Comparison of ENCODE assay signal across 9 mouse cellular contexts in genomic region chr5:125497821-125498600, GRCm38 (mm10). TPM values are rescaled to one million over a fixed set of nuclear protein-coding genes. Genes with fewer than 3 reads are reported as not detected.
A peak's percentile ranks its signal among the peaks of the same experiment; 100 is the strongest.
DNase-seq lines count a peak whose midpoint lies in the region; ATAC-seq and TF ChIP-seq lines count a peak whose summit lies in the region.
"Had no signal": no experiment of that assay in that cellular context is flagged by ENCODE, and none has a peak within 500 bp of the region (broad histone marks: within the 10 kb centered on the region; RNA-seq: fewer than 3 reads in every experiment).

No protein-coding gene starts in this region.

- no peaks in the 10 kb centered on the region for H3K9me3 ChIP-seq in E14TG2a.4 (ENCODE audit: low read length)
- H3K9me3 ChIP-seq in liver, postnatal 0 days (ENCODE audit: low read length) = no peaks in the 10 kb centered on the region

- peaks cover 45% of the 10 kb centered on the region for H3K4me1 ChIP-seq in E14TG2a.4 (replicated peaks; ENCODE audit: low read depth, low read length)
- H3K4me1 ChIP-seq in liver, postnatal 0 days (ENCODE audit: insufficient read depth) = no peaks in the 10 kb centered on the region

- no peaks in the 10 kb centered on the region for H3K27me3 ChIP-seq in E14TG2a.4 (ENCODE audit: insufficient read depth, low read length)
- H3K27me3 ChIP-seq in liver, postnatal 0 days (ENCODE audit: insufficient read depth, low read length) = no peaks in the 10 kb centered on the region

- DNase-seq in adrenal gland, adult 2 months = peak; percentile 73
- peak; percentile 77 for DNase-seq in embryo, embryonic 10.5 days (ENCODE audit: low spot score)
- DNase-seq in gastrocnemius, postnatal 25 days = peak; percentile 54
- peak; percentile 75 for DNase-seq in kidney, postnatal 10 days
- DNase-seq in liver, postnatal 0 days = peak; percentile 69
- DNase-seq in T-cell, adult 2 months (ENCODE audit: low spot score) = no peak

- no peak overlapping the region for H3K4me2 ChIP-seq in liver, postnatal 0 days (ENCODE audit: low read depth, low read length)

- 67% methylated on average over 12 of the region's 12 CpGs for WGBS in liver, postnatal 0 days (ENCODE audit: insufficient replicate concordance)

- no peak overlapping the region for H3K9ac ChIP-seq in liver, postnatal 0 days (replicated peaks)

- TF ChIP-seq CTCF in E14TG2a.4 (conservative IDR thresholded peaks at IDR 0.05; ENCODE audit: low read length) = peak; percentile 66
- peak; percentile 75 for TF ChIP-seq CTCF in liver, postnatal 0 days (IDR thresholded peaks at IDR 0.05; ENCODE audit: low read depth)

- no peak for ATAC-seq in liver, postnatal 0 days
- ATAC-seq in neutrophil, adult 5-6 weeks (ENCODE audit: extremely low read depth, insufficient number of reproducible peaks, low FRiP score, poor library complexity, severe bottlenecking) = peak; percentile 51

- H3K4me3 ChIP-seq in E14TG2a.4 (replicated peaks; ENCODE audit: low read length) = no peak overlapping the region
- no peak overlapping the region for H3K4me3 ChIP-seq in liver, postnatal 0 days (ENCODE audit: low read depth, low read length)

- no peak overlapping the region for H3K27ac ChIP-seq in liver, postnatal 0 days (ENCODE audit: low read depth)

- peaks cover 20% of the 10 kb centered on the region for H3K36me3 ChIP-seq in E14TG2a.4 (ENCODE audit: insufficient read depth, low read length)
- peaks cover 18% of the 10 kb centered on the region; the same call in 1 of the 2 replicates for H3K36me3 ChIP-seq in liver, postnatal 0 days (replicated peaks; ENCODE audit: insufficient read depth, low read length)

- no peak for TF ChIP-seq EP300 in liver, postnatal 0 days (IDR thresholded peaks at IDR 0.05; ENCODE audit: low read depth)

RNA-seq across cellular contexts. Expression of gene Aacs, which starts 22.4 kb away (rescaled TPM):
- 100 to 1,000 TPM in 1 of 2 experiments, 10 to 100 TPM in 1; 89.4 to 106 TPM for total RNA-seq in adrenal gland, adult 2 months (2021)
- polyA plus RNA-seq in adrenal gland, adult 2 months (2012; rRNA removed) = 199 and 221 TPM in 2 replicates
- total RNA-seq in gastrocnemius, postnatal 25 days (2021) = 1 to 10 TPM; 3.3 to 4.8 TPM
- 3.8 and 4.6 TPM in 2 replicates for polyA plus RNA-seq in liver, postnatal 0 days (2015; fragmentation: Nextera tagmentation; extraction: Ambion mirVana)
- total RNA-seq in neutrophil, adult 5-6 weeks (2017) = 31.8 and 56.4 TPM in 2 replicates

RNA-seq across cellular contexts. Expression of gene Tmem132b, which starts 33.6 kb away (rescaled TPM):
- 1 to 10 TPM; 1.5 to 1.7 TPM for total RNA-seq in adrenal gland, adult 2 months (2021)
- polyA plus RNA-seq in adrenal gland, adult 2 months (2012; rRNA removed) = 0.26 and 1.8 TPM in 2 replicates
- total RNA-seq in gastrocnemius, postnatal 25 days (2021) = under 1 TPM; 0.03 to 0.24 TPM
- polyA plus RNA-seq in liver, postnatal 0 days (2015; fragmentation: Nextera tagmentation; extraction: Ambion mirVana) = not detected in 2 replicates
- 0.93 and 1.5 TPM in 2 replicates for total RNA-seq in neutrophil, adult 5-6 weeks (2017)
- polyA plus RNA-seq: heart, embryonic 14.5 days had no signal

RNA-seq across cellular contexts. Expression of gene Bri3bp, which starts 56.6 kb away (rescaled TPM):
- total RNA-seq in adrenal gland, adult 2 months (2021) = 10 to 100 TPM; 25.3 to 28.7 TPM
- 11.0 and 22.1 TPM in 2 replicates for polyA plus RNA-seq in adrenal gland, adult 2 months (2012; rRNA removed)
- 1 to 10 TPM; 3.5 to 4.7 TPM for total RNA-seq in gastrocnemius, postnatal 25 days (2021)
- polyA plus RNA-seq in liver, postnatal 0 days (2015; fragmentation: Nextera tagmentation; extraction: Ambion mirVana) = 20.2 and 20.9 TPM in 2 replicates
- total RNA-seq in neutrophil, adult 5-6 weeks (2017) = 9.7 and 10.1 TPM in 2 replicates
